Mouse (Mus musculus) forebrain, embryonic 11.5 days (tissue): ENCODE data around the gene Polr1d. TPM values are rescaled to one million over a fixed set of nuclear protein-coding genes. Genes with fewer than 3 reads are reported as not detected.

Source experiments
- ATAC-seq: fragments of 200-750 bp; cut with Nextera tagmentation; replicated peaks from 2 replicates; pipeline ENCODE4 v1.8.0; 2017; ENCODE audit warnings: moderate TSS enrichment; ENCODE audit not compliant: low FRiP score
- DNase-seq: peaks from one replicate; pipeline ENCODE4 v3.0.0-alpha.2; 2017; ENCODE audit warnings: low spot score
- H3K27ac ChIP-seq: fragments of 300-500 bp; sonication (generic); 2 replicates; pipeline ENCODE4 v1.5.1; 2014; ENCODE audit warnings: low read depth, low read length
- H3K27me3 ChIP-seq: fragments of 300-500 bp; sonication (generic); 2 replicates; pipeline ENCODE4 v1.6.1; 2014; ENCODE audit warnings: mild to moderate bottlenecking, low read length, mixed read lengths; ENCODE audit not compliant: control insufficient read depth, insufficient read depth
- H3K36me3 ChIP-seq: fragments of 300-500 bp; sonication (generic); 2 replicates; pipeline ENCODE4 v1.6.1; 2014; ENCODE audit warnings: mild to moderate bottlenecking, low read length, moderate library complexity, mixed read lengths; ENCODE audit not compliant: control insufficient read depth, insufficient read depth
- H3K4me1 ChIP-seq: fragments of 300-500 bp; sonication (generic); replicated peaks from 2 replicates; pipeline ENCODE4 v1.6.1; 2014; ENCODE audit warnings: low read length, mixed read lengths; ENCODE audit not compliant: control insufficient read depth, insufficient read depth
- H3K4me2 ChIP-seq: fragments of 300-500 bp; sonication (generic); 2 replicates; pipeline ENCODE4 v1.6.1; 2014; ENCODE audit warnings: low read depth, mild to moderate bottlenecking, low read length, moderate library complexity, mixed read lengths; ENCODE audit not compliant: severe bottlenecking
- H3K4me3 ChIP-seq: fragments of 300-500 bp; sonication (generic); 2 replicates; pipeline ENCODE4 v1.5.1; 2014; ENCODE audit warnings: low read depth, low read length
- H3K9ac ChIP-seq: fragments of 300-500 bp; sonication (generic); 2 replicates; pipeline ENCODE4 v1.6.1; 2014; ENCODE audit warnings: low read length
- H3K9me3 ChIP-seq: fragments of 300-500 bp; sonication (generic); 2 replicates; pipeline ENCODE4 v1.6.1; 2016; ENCODE audit warnings: low read length, mixed read lengths; ENCODE audit not compliant: control insufficient read depth
- WGBS: fragments of 180-500 bp; shearing (Covaris S2); extraction: QIAGEN DNeasy Blood & Tissue Kit; methylation state at CpG from one replicate; pipeline ENCODE4 v1.1.7; 2014; 5-methylcytosine and 5-hydroxymethylcytosine counted together
- polyA plus RNA-seq: library from polyadenylated mRNA; unstranded; fragments of >200 nt; fragmentation: Nextera tagmentation; extraction: Ambion mirVana; gene quantifications from 2 replicates; pipeline ENCODE4 v1.2.1, GENCODE M21; 2014

The Polr1d gene
- polyA plus RNA-seq, 1 experiment from 2014 or later = 110 TPM

DNA sequence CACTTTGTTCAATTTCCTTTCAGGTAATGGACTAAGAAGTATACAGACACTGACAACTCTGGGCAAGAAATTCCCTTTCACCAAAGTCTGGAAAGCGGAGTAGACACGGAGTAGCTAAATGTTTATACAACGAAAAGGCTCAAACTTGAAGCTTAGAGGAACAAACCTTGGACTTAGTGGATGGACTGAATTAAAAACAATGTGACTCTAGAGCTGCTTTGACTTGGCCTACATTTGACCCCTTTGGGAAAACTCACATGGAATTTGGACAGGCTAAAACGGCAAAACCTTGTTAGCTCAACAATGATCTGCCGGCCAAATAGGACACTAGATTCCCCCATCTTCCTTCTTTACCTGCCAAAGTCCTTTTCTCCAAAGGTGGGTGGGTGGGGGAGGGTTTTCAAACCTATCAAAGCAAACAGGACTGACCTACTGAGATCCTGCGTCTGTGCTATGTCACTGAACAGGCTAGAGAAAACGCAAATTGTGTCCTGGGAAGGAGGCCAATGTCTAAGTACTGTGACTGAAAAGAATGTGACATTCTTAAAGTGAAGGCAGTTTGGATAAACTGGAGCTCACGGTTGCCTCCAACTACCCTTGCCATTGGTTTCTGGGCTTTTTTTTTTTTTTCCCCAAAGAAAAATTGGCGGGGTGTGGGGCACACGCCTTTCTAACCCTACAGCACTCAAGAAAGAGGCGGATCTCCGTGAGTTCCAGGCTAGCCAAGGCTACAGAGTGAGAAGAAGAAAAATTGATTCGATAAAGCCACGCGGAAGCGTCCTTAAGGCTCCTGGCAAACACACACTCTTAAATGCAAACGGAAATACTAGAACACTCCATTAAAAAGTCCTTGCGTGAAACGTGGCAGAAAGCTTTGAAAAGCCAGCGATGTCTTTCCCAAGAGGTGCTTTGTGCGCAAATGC, 1.5 kb upstream of the Polr1d start:
- Histone ChIP-seq H3K4me3 (peak overlapping the region; percentile 69), H3K36me3 (no peaks in the 10 kb centered on the region; the same call in 1 of the 2 replicates), H3K9me3 (no peaks in the 10 kb centered on the region), H3K27ac (no peak overlapping the region), H3K4me2 (peak overlapping the region; percentile 91), H3K4me1 (peaks cover 4% of the 10 kb centered on the region; the same call in 1 of the 2 replicates), H3K9ac (peak overlapping the region; percentile 79), H3K27me3 (no peaks in the 10 kb centered on the region)
- 18% methylated on average over 21 of the region's 21 CpGs for WGBS
- ATAC-seq (no peak), DNase-seq (no peak)

DNA sequence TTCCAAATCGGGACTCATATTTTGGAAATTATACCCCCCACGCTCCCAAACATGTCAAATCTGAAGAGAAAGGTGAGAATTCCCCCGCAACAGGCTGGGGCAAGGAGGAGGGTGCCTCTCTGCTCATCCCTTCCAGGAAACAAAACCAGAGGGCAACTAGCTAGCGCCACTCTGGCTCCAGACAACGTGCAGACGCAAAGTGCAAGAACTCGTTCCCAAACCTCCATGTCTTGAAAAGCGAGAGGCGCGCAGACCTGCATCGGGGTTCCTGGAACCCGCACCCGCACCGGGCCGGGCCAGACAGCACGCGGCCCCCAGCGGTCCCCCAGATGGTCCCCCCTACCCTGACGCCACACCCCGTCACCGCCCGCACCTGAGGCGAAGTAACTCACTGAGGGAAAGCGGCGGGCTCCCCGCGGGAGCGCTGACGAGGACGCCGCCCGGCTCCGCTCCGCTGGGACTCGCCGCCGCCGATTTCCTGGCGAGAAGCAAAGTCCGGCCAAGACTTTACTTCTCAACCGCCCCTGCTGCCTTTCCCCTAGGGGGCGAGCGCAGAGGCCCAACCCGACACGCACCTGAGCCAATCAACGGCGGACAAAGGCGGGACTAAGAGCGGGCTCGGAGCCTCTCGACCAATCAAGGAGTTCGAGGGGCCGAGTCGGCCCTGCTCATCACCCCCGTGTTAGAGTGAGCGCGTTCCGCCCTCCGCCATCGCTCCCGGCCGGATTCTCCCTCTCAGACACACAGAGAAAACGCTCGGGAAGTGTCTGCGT, 638 bp upstream of the Polr1d start, which contains the start of gene Lnx2:
Gene Lnx2 (minus strand): TSS at position 561 of the 773 bp plus-strand sequence.
- peak; percentile 99 for ATAC-seq
- Histone ChIP-seq H3K4me3 (peak within 1 kb of the TSS; percentile 69), H3K9ac (peak within 1 kb of the TSS; percentile 79), H3K27ac (peak within 1 kb of the TSS; percentile 63; the same call in 1 of the 2 replicates), H3K4me1 (peaks cover 4% of the 10 kb centered on the region; the same call in 1 of the 2 replicates), H3K36me3 (no peaks in the 10 kb centered on the region; the same call in 1 of the 2 replicates), H3K27me3 (no peaks in the 10 kb centered on the region), H3K4me2 (peak within 1 kb of the TSS; percentile 91), H3K9me3 (no peaks in the 10 kb centered on the region)
- DNase-seq = peak; percentile 98
- under 1% methylated on average over 60 of the region's 65 CpGs for WGBS

DNA sequence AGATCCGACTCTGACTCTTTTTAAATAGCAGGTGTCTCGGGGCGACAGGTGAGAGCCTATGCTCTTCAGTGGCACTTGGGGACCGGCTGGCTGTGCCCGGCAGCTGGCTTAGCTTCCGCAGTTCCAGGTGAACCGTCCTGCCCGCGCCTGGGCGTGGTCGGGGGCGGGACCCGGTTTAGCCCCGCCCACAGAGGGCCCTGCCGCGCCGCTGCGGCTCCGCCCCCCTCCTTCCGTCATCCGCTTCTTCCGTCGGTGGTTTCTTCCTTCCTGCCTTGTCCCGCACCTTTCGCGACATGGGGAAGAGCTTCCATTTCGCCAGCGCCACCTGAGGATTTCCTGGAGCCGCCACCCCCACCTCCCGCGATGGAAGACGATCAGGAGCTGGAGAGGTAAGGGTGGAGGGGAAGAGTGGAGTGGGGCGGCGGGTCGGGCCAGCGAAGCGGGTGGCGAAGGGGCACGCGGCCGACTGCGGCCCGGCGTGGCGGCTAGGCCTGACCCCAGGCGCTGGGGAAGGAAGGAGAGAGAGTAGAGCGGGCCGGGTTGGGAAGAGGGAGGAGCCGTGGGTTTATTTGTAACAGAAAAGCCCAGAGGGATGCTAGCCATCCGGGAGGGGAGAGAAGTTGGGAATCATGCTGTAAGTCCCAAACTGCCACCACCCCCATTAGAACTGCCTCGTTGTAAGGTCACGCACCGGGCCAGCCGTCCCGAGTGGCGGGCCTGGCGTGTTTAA, 620 bp downstream of the Polr1d start:
- peaks cover 4% of the 10 kb centered on the region; the same call in 1 of the 2 replicates for H3K4me1 ChIP-seq
- under 1% methylated on average over 57 of the region's 57 CpGs for WGBS
- H3K36me3 ChIP-seq = no peaks in the 10 kb centered on the region
- H3K4me2 ChIP-seq = peak overlapping the region; percentile 91
- peak; percentile 74 for ATAC-seq
- H3K9me3 ChIP-seq = no peaks in the 10 kb centered on the region
- no peak overlapping the region for H3K27ac ChIP-seq
- no peaks in the 10 kb centered on the region for H3K27me3 ChIP-seq
- H3K4me3 ChIP-seq = peak overlapping the region; percentile 69
- peak; percentile 94 for DNase-seq
- H3K9ac ChIP-seq = peak overlapping the region; percentile 79

DNA sequence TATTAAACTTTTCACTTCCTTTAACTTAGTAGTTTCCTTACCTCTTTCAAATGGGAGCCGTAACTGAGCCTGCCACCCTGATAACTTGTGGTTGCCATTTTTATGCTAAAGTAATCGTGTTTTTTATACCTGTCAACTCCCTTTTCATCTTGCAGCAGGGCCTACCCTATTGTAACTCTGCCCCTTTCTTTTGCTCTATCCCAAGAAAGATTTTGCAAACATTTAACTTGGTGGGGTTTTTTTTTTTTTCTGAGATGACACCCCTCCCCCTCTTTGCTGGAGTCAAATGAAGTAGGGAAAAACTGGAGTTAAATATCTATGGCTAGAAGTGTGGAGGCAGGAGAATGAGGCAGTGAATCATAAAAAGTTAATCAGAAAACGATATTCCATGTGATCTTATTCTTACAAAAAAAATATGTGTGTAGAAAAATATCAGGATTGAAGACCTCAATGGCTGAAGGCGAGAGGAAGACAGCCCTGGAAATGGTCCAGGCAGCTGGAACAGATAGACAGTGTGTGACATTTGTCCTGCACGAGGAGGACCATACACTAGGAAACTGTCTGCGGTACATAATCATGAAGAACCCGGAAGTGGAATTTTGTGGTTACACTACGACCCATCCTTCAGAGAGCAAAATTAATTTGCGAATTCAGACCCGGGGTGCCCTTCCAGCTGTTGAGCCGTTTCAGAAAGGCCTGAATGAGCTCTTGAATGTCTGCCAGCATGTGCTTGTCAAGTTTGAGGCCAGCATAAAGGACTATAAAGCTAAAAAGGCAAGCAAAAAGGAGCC, 1.5 kb downstream of the Polr1d start:
- H3K4me2 ChIP-seq = peak overlapping the region; percentile 91
- H3K27me3 ChIP-seq = no peaks in the 10 kb centered on the region
- H3K4me1 ChIP-seq = peaks cover 4% of the 10 kb centered on the region; the same call in 1 of the 2 replicates
- WGBS = 73% methylated on average over 11 of the region's 11 CpGs
- H3K9ac ChIP-seq = peak overlapping the region; percentile 79
- no peaks in the 10 kb centered on the region for H3K9me3 ChIP-seq
- H3K27ac ChIP-seq = no peak overlapping the region
- no peaks in the 10 kb centered on the region for H3K36me3 ChIP-seq
- DNase-seq (no peak), ATAC-seq (no peak)
- H3K4me3 ChIP-seq = peak overlapping the region; percentile 69

DNA sequence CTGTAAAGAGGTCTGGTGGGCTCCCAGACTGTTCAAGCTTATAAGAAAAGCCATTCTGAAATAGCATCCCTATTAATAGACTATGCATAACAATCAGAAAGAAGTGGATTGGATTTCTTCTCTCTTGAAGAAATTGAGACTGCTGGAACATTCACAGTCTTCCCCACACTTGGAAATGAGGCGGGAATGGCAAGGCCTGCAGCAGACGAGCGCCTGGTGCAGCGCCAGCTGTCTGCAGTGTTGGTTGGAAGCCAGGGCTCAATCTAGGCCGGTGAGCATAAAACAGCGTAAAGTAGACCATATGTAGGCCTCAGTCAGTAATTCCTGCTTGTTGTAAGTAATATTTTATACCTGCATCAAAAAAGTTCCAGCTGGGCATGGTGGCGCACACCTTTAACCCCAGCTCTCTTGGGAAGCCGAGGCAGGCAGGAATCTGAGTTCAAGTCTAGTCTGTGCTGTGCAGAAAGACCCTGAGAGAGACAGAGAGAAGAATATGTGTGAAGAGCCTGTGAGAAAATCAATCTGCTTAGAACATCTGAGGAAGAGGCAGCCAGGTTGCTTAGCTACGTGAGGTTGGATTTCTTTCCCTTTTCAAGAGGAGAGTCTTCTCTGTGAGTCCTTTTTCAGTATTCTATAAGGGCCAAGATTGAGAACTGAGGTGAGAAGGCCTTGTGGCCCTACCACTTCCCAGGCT, 8.5 kb downstream of the Polr1d start:
- ATAC-seq = no peak
- H3K4me3 ChIP-seq = no peak overlapping the region
- H3K4me1 ChIP-seq = no peaks in the 10 kb centered on the region
- WGBS = 93% methylated on average over 9 of the region's 9 CpGs
- H3K9me3 ChIP-seq = no peaks in the 10 kb centered on the region
- H3K36me3 ChIP-seq = no peaks in the 10 kb centered on the region
- H3K9ac ChIP-seq = no peak overlapping the region
- DNase-seq = no peak
- H3K27ac ChIP-seq = no peak overlapping the region
- H3K4me2 ChIP-seq = no peak overlapping the region
- no peaks in the 10 kb centered on the region for H3K27me3 ChIP-seq

DNA sequence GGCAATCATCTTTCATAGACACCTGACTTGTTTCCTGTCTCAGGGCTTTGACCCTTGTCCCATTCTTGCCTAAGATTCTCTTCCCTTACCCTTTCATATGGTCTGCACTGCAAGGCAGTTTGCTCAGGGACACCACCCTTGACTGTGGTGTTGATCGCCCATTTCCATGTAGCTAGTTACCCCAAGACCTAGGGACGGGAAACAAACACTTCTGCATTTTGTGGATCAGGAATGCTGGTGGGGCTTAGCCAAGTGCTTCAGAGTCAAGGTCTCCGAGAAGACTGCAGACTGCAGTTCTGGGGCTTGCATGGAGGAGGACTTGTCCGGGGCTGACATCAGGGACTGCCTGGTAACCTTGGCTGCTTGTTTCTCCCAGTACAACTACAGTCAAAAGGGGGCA, 10.0 kb downstream of the Polr1d start:
- H3K27me3 ChIP-seq = no peaks in the 10 kb centered on the region
- H3K9ac ChIP-seq = no peak overlapping the region
- no peak overlapping the region for H3K4me2 ChIP-seq
- H3K9me3 ChIP-seq = no peaks in the 10 kb centered on the region
- DNase-seq = no peak
- 90% methylated on average over 4 of the region's 4 CpGs for WGBS
- no peak overlapping the region for H3K27ac ChIP-seq
- H3K4me3 ChIP-seq = no peak overlapping the region
- H3K36me3 ChIP-seq = no peaks in the 10 kb centered on the region
- no peaks in the 10 kb centered on the region for H3K4me1 ChIP-seq
- ATAC-seq = no peak

DNA sequence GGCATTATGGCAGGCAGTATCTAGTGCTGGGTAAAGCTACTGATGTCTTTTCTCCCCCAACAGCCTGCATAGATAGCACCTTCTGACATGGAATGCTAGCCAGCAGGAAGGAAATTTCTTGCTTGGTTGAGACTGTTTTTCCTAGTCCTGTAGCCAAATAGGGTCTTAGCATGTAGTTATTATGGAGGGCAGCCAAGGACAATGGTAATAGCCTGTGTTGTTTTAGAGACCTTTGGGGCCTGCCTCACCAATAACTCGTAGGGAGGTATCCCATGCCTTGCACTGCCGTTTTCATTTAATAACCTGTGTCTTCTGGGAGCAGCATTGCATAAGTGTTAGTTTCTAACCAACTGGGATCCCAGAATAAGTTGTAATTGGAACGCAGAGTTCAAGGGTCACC, 13.0 kb downstream of the Polr1d start:
- no peak overlapping the region for H3K4me2 ChIP-seq
- no peak overlapping the region for H3K4me3 ChIP-seq
- no peaks in the 10 kb centered on the region for H3K27me3 ChIP-seq
- H3K4me1 ChIP-seq = no peaks in the 10 kb centered on the region
- ATAC-seq = no peak
- H3K9me3 ChIP-seq = no peaks in the 10 kb centered on the region
- 95% methylated on average over 3 of the region's 3 CpGs for WGBS
- no peaks in the 10 kb centered on the region for H3K36me3 ChIP-seq
- H3K27ac ChIP-seq = no peak overlapping the region
- DNase-seq = no peak
- no peak overlapping the region for H3K9ac ChIP-seq
